Mouse (Mus musculus) lung, adult 2 months (tissue): ENCODE measurements around the gene Gm3015.
"Not testable (repeated sequence)": the region's sequence is repeated elsewhere in the genome, so short reads cannot be mapped to it uniquely, and the experiment has no call there.

Experiments
- CTCF ChIP-seq: fragments of 200-500 bp; IDR thresholded peaks from 2 replicates; pipeline ENCODE4 v1.5.1; 2011; ENCODE audit warnings: mild to moderate bottlenecking, low read length, control low read depth; ENCODE audit not compliant: insufficient read depth
- POLR2A ChIP-seq: fragments of 200-500 bp; IDR thresholded peaks from 2 replicates; pipeline ENCODE4 v1.6.1; 2011; ENCODE audit warnings: low read depth, mild to moderate bottlenecking, control low read depth, low read length, borderline replicate concordance; ENCODE audit errors: extremely low read depth

GRCm38 (mm10) chr14:42797887-42798286 is 29.3 kb upstream of the Gm3015 start, which contains the start of gene Gm10377:
- not testable (repeated sequence) for TF ChIP-seq POLR2A, CTCF
